Mouse (Mus musculus) CH12.LX (cell line): Measurements from ENCODE around the gene Csnk1g1. TPM values are rescaled to one million over a fixed set of nuclear protein-coding genes. Genes with fewer than 3 reads are reported as not detected.

Source experiments
- DNase-seq: peaks from one replicate; pipeline ENCODE4 v3.0.0-alpha.2; 2013; ENCODE audit errors: extremely low read depth
- H3K27ac ChIP-seq: 2 replicates; pipeline ENCODE4 v1.5.1; 2012; ENCODE audit warnings: low read depth, mild to moderate bottlenecking, control low read depth, moderate library complexity; ENCODE audit not compliant: insufficient read depth
- H3K27me3 ChIP-seq: replicated peaks from 2 replicates; pipeline ENCODE3; 2012; ENCODE audit warnings: inconsistent platforms
- H3K36me3 ChIP-seq, 2 experiments: replicated peaks in 1 of 2; 2 replicates each; pipeline versions ENCODE3 to v1.6.1; 2012; ENCODE audit warnings: inconsistent platforms in 1 of 2, low read length in 1 of 2, mild to moderate bottlenecking in 1 of 2, mixed read lengths in 1 of 2, moderate library complexity in 1 of 2; ENCODE audit not compliant: control insufficient read depth in 1 of 2, insufficient read depth in 1 of 2
- H3K4me1 ChIP-seq, 2 experiments: 2 replicates each; pipeline ENCODE4 v1.6.1; 2012; ENCODE audit warnings: inconsistent platforms in 1 of 2, moderate library complexity in 1 of 2; ENCODE audit not compliant: insufficient read depth in 2 of 2, control insufficient read depth in 1 of 2
- H3K4me2 ChIP-seq: 2 replicates; pipeline ENCODE4 v1.6.1; 2012; ENCODE audit warnings: low read depth, mild to moderate bottlenecking, control low read depth; ENCODE audit not compliant: poor library complexity, insufficient read depth, severe bottlenecking
- H3K4me3 ChIP-seq, 3 experiments: fragments of 150-350 bp in 1 of 3; sonication (generic) in 1 of 3; replicated peaks in 1 of 3; 2 replicates each; pipeline versions ENCODE3 to v1.5.1; 2011 to 2012; ENCODE audit warnings: low read depth in 2 of 3, low read length in 2 of 3, mild to moderate bottlenecking in 2 of 3, moderate library complexity in 2 of 3, control low read depth in 1 of 3, improper control_type of control experiment in 1 of 3, inconsistent platforms in 1 of 3, mixed read lengths in 1 of 3; ENCODE audit not compliant: poor library complexity in 1 of 3
- H3K79me2 ChIP-seq: replicated peaks from 2 replicates; pipeline ENCODE4 v1.6.1; 2012; ENCODE audit warnings: mild to moderate bottlenecking, moderate library complexity; ENCODE audit not compliant: control insufficient read depth, poor library complexity, insufficient read depth, severe bottlenecking; ENCODE audit errors: extremely low read depth
- H3K9ac ChIP-seq: 2 replicates; pipeline ENCODE4 v1.6.1; 2012; ENCODE audit warnings: low read depth, mild to moderate bottlenecking, control low read depth, moderate library complexity; ENCODE audit not compliant: insufficient read depth
- H3K9me3 ChIP-seq: replicated peaks from 2 replicates; pipeline ENCODE3; 2012; ENCODE audit warnings: low read length, inconsistent platforms, mixed read lengths
- BHLHE40 ChIP-seq: IDR thresholded peaks from 2 replicates; pipeline ENCODE4 v1.6.1; 2011; ENCODE audit warnings: mild to moderate bottlenecking, low read depth, low read length, improper control_type of control experiment
- CHD2 ChIP-seq: IDR thresholded peaks from 2 replicates; pipeline ENCODE4 v1.6.1; 2011; ENCODE audit warnings: low read length, improper control_type of control experiment
- ETS1 ChIP-seq: conservative IDR thresholded peaks from 2 replicates; pipeline ENCODE4 v1.6.1; 2012; ENCODE audit warnings: low read depth, mild to moderate bottlenecking, inconsistent platforms, low read length, improper control_type of control experiment, moderate library complexity
- IRF4 ChIP-seq: IDR thresholded peaks from 2 replicates; pipeline ENCODE4 v1.6.1; 2014; ENCODE audit warnings: low read depth, mild to moderate bottlenecking, inconsistent platforms, low read length, improper control_type of control experiment
- MAFK ChIP-seq: IDR thresholded peaks from 2 replicates; pipeline ENCODE4 v1.6.1; 2011; ENCODE audit warnings: low read length, improper control_type of control experiment; ENCODE audit not compliant: insufficient replicate concordance
- MAX ChIP-seq: IDR thresholded peaks from 2 replicates; pipeline ENCODE4 v1.6.1; 2011; ENCODE audit warnings: low read length, improper control_type of control experiment
- MAZ ChIP-seq: IDR thresholded peaks from 2 replicates; pipeline ENCODE4 v1.6.1; 2012; ENCODE audit warnings: low read depth, mild to moderate bottlenecking, inconsistent platforms, low read length, improper control_type of control experiment, moderate library complexity
- NELFE ChIP-seq: IDR thresholded peaks from 2 replicates; pipeline ENCODE4 v1.6.1; 2011; ENCODE audit warnings: low read depth, low read length, improper control_type of control experiment
- PAX5 ChIP-seq: IDR thresholded peaks from 2 replicates; pipeline ENCODE4 v1.6.1; 2012; ENCODE audit warnings: low read length, inconsistent platforms, mixed read lengths
- POLR2AphosphoS2 ChIP-seq: IDR thresholded peaks from 2 replicates; pipeline ENCODE4 v1.6.1; 2011; ENCODE audit warnings: low read depth, low read length, improper control_type of control experiment
- SMC3 ChIP-seq: IDR thresholded peaks from 2 replicates; pipeline ENCODE4 v1.6.1; 2011; ENCODE audit warnings: low read depth, low read length, improper control_type of control experiment
- USF1 ChIP-seq: IDR thresholded peaks from 2 replicates; pipeline ENCODE4 v1.6.1; 2014; ENCODE audit warnings: low read depth, mild to moderate bottlenecking, inconsistent platforms, low read length, improper control_type of control experiment
- USF2 ChIP-seq: conservative IDR thresholded peaks from 2 replicates; pipeline ENCODE4 v1.6.1; 2011; ENCODE audit warnings: low read depth, low read length, improper control_type of control experiment
- ZKSCAN1 ChIP-seq: IDR thresholded peaks from 2 replicates; pipeline ENCODE4 v1.6.1; 2012; ENCODE audit warnings: low read depth, inconsistent platforms, low read length, improper control_type of control experiment, borderline replicate concordance
- ZMIZ1 ChIP-seq: IDR thresholded peaks from 2 replicates; pipeline ENCODE4 v1.6.1; 2012; ENCODE audit warnings: low read depth, mild to moderate bottlenecking, inconsistent platforms, low read length, improper control_type of control experiment
- dilution Hi-C: fragments of 300-500 bp; cut with MboI; formaldehyde crosslinking; loops from 2 replicates; pipeline ENCODE4 v1.14.3; 2020; ENCODE audit warnings: low sequenced_read_pairs; ENCODE audit not compliant: extremely low pct_unique_long_range_greater_than_20kb, extremely low pct_ligation_motif_present
- in situ Hi-C: fragments of 300-500 bp; cut with MboI; formaldehyde crosslinking; loops from 3 replicates; pipeline ENCODE4 v1.14.3; 2019; ENCODE audit warnings: low sequenced_read_pairs, low pct_ligation_motif_present, low pct_unique_long_range_greater_than_20kb, mixed read lengths
- polyA plus RNA-seq: library from polyadenylated mRNA; unstranded; fragments of >175 nt; gene quantifications from 2 replicates; pipeline ENCODE4 v1.2.1, GENCODE M21; 2012; ENCODE audit warnings: low read depth; ENCODE audit not compliant: insufficient read length
- total RNA-seq, 2 experiments: library from RNA; depleted of rRNA; stranded (reverse); fragments of 300-350 nt in 1 of 2; fragments of >200 nt in 1 of 2; gene quantifications; 2 replicates each; pipeline ENCODE4 v1.2.3; 2012 to 2014

Gene Csnk1g1
- total and polyA plus RNA-seq, 3 experiments, result 11.7 to 16.0 (median 12.3) TPM

- no peaks in the 10 kb centered on the region for H3K27me3 ChIP-seq
- H3K36me3 ChIP-seq, result no peaks in the 10 kb centered on the region
- no peak overlapping the region for H3K27ac ChIP-seq
- H3K4me2 ChIP-seq, result no peak overlapping the region
- in situ Hi-C loops, result no loop called here
- DNase-seq, result no peak
- H3K4me3 ChIP-seq, result no peak overlapping the region
- H3K79me2 ChIP-seq, result no peaks in the 10 kb centered on the region
- dilution Hi-C loops, result no loop called here
- H3K4me1 ChIP-seq, result peaks cover 10 to 35% of the 10 kb centered on the region in 2 experiments
- H3K9ac ChIP-seq, result no peak overlapping the region
- peaks cover 6% of the 10 kb centered on the region for H3K9me3 ChIP-seq
- TF ChIP-seq POLR2AphosphoS2 (no peak), MAX (no peak)
Measured at GRCm38 (mm10) chr9:66078072-66078471, 169.3 kb downstream of the Csnk1g1 start.

GRCm38 (mm10) chr9:66078493-66078892, 169.8 kb downstream of the Csnk1g1 start:
- Histone ChIP-seq H3K4me3 (no peak overlapping the region), H3K36me3 (no peaks in the 10 kb centered on the region), H3K4me1 (peaks cover 9 to 30% of the 10 kb centered on the region in 2 experiments), H3K27me3 (no peaks in the 10 kb centered on the region), H3K27ac (no peak overlapping the region), H3K4me2 (no peak overlapping the region), H3K79me2 (no peaks in the 10 kb centered on the region), H3K9ac (no peak overlapping the region), H3K9me3 (peaks cover 6% of the 10 kb centered on the region)
- no peak for TF ChIP-seq MAZ
- no peak for DNase-seq
- dilution Hi-C loops, result no loop called here
- in situ Hi-C loops, result no loop called here

GRCm38 (mm10) chr9:66080804-66081459, 172.2 kb downstream of the Csnk1g1 start:
- Histone ChIP-seq H3K36me3 (peaks cover 0 to 13% of the 10 kb centered on the region in 2 experiments), H3K27me3 (no peaks in the 10 kb centered on the region), H3K9me3 (no peaks in the 10 kb centered on the region), H3K79me2 (no peaks in the 10 kb centered on the region), H3K4me2 (no peak overlapping the region), H3K27ac (no peak overlapping the region), H3K9ac (no peak overlapping the region), H3K4me1 (peaks cover 9 to 28% of the 10 kb centered on the region in 2 experiments), H3K4me3 (no peak overlapping the region)
- dilution Hi-C loops, result no loop called here
- in situ Hi-C loops, result no loop called here
- DNase-seq, result no peak
- TF ChIP-seq ZMIZ1, result no peak
- TF ChIP-seq ZKSCAN1, result no peak
- TF ChIP-seq MAFK, result no peak
- TF ChIP-seq ETS1, result no peak
- TF ChIP-seq SMC3, result no peak
- TF ChIP-seq PAX5, result no peak
- TF ChIP-seq BHLHE40, result no peak
- TF ChIP-seq USF2, result no peak
- no peak for TF ChIP-seq NELFE
- TF ChIP-seq IRF4, result no peak
- TF ChIP-seq USF1, result no peak
- no peak for TF ChIP-seq CHD2
